Mouse (Mus musculus) liver, embryonic 15.5 days (tissue): ENCODE data around the gene Bcar3. TPM values are rescaled to one million over a fixed set of nuclear protein-coding genes. Genes with fewer than 3 reads are reported as not detected.
A peak's percentile ranks its signal among the peaks of the same experiment; 100 is the strongest.

Experiments
- ATAC-seq: fragments of 200-750 bp; cut with Nextera tagmentation; 2 replicates; pipeline ENCODE4 v1.8.0; 2017; ENCODE audit warnings: moderate number of reproducible peaks, mild to moderate bottlenecking, moderate library complexity; ENCODE audit not compliant: insufficient read depth
- H3K27ac ChIP-seq: fragments of 300-500 bp; sonication (generic); replicated peaks from 2 replicates; pipeline ENCODE4 v1.5.1; 2015; ENCODE audit warnings: mild to moderate bottlenecking, inconsistent platforms
- H3K27me3 ChIP-seq: fragments of 300-500 bp; sonication (generic); 2 replicates; pipeline ENCODE4 v1.6.1; 2015; ENCODE audit warnings: mild to moderate bottlenecking, inconsistent platforms
- H3K36me3 ChIP-seq: fragments of 300-500 bp; sonication (generic); replicated peaks from 2 replicates; pipeline ENCODE4 v1.6.1; 2015; ENCODE audit warnings: moderate library complexity, mild to moderate bottlenecking, inconsistent platforms
- H3K4me1 ChIP-seq: fragments of 300-500 bp; sonication (generic); replicated peaks from 2 replicates; pipeline ENCODE4 v1.6.1; 2015; ENCODE audit warnings: inconsistent platforms
- H3K4me2 ChIP-seq: fragments of 300-500 bp; sonication (generic); 2 replicates; pipeline ENCODE4 v1.6.1; 2015; ENCODE audit warnings: moderate library complexity, mild to moderate bottlenecking, inconsistent platforms
- H3K4me3 ChIP-seq: fragments of 300-500 bp; sonication (generic); replicated peaks from 2 replicates; pipeline ENCODE4 v1.5.1; 2015; ENCODE audit warnings: mild to moderate bottlenecking, inconsistent platforms
- H3K9ac ChIP-seq: fragments of 300-500 bp; sonication (generic); 2 replicates; pipeline ENCODE4 v1.6.1; 2015; ENCODE audit warnings: moderate library complexity, mild to moderate bottlenecking, inconsistent platforms
- H3K9me3 ChIP-seq: fragments of 300-500 bp; sonication (generic); replicated peaks from 2 replicates; pipeline ENCODE4 v1.6.1; 2016; ENCODE audit warnings: inconsistent platforms
- WGBS: fragments of 180-500 bp; shearing (Covaris S2); methylation state at CpG from one replicate; pipeline ENCODE4 v1.1.7; 2015; ENCODE audit warnings: mixed read lengths; ENCODE audit not compliant: insufficient replicate concordance; 5-methylcytosine and 5-hydroxymethylcytosine counted together
- polyA plus RNA-seq: library from polyadenylated mRNA; unstranded; fragments of >200 nt; fragmentation: Nextera tagmentation; extraction: Ambion mirVana; gene quantifications from 2 replicates; pipeline ENCODE4 v1.2.1, GENCODE M21; 2015

Gene Bcar3
- polyA plus RNA-seq, 1 experiment from 2014 or later = 5.2 TPM

- Histone ChIP-seq H3K9me3 (no peaks in the 10 kb centered on the region), H3K4me2 (0 out of 2 replicates have a peak overlapping the region, but pooled peaks have one; percentile 8), H3K4me1 (peaks cover 10% of the 10 kb centered on the region; the same call in 1 of the 2 replicates), H3K4me3 (no peak overlapping the region), H3K27ac (no peak overlapping the region), H3K27me3 (no peaks in the 10 kb centered on the region), H3K9ac (no peak overlapping the region), H3K36me3 (no peaks in the 10 kb centered on the region)
- ATAC-seq = no peak
- 29% methylated on average over 11 of the region's 11 CpGs for WGBS
Observed at GRCm38 (mm10) chr3:122316621-122317020, 22.7 kb downstream of the Bcar3 start.

- Histone ChIP-seq H3K4me3 (no peak overlapping the region), H3K9me3 (no peaks in the 10 kb centered on the region), H3K4me1 (peaks cover 10% of the 10 kb centered on the region; the same call in 1 of the 2 replicates), H3K4me2 (no peak overlapping the region), H3K9ac (no peak overlapping the region), H3K27ac (no peak overlapping the region), H3K36me3 (no peaks in the 10 kb centered on the region), H3K27me3 (no peaks in the 10 kb centered on the region)
- ATAC-seq = no peak
- 78% methylated on average over 6 of the region's 6 CpGs for WGBS
Observed at GRCm38 (mm10) chr3:122317339-122317738, 23.4 kb downstream of the Bcar3 start.

GRCm38 (mm10) chr3:122322226-122322625 is 28.3 kb downstream of the Bcar3 start:
- Histone ChIP-seq H3K27me3 (no peaks in the 10 kb centered on the region), H3K4me3 (no peak overlapping the region), H3K36me3 (no peaks in the 10 kb centered on the region), H3K4me2 (no peak overlapping the region), H3K9ac (no peak overlapping the region), H3K9me3 (no peaks in the 10 kb centered on the region), H3K27ac (no peak overlapping the region), H3K4me1 (no peaks in the 10 kb centered on the region)
- no peak for ATAC-seq
- 39% methylated on average over 9 of the region's 9 CpGs for WGBS

GRCm38 (mm10) chr3:122323841-122324240 is 29.9 kb downstream of the Bcar3 start:
- Histone ChIP-seq H3K27ac (no peak overlapping the region), H3K4me1 (no peaks in the 10 kb centered on the region), H3K4me3 (no peak overlapping the region), H3K9ac (no peak overlapping the region), H3K27me3 (no peaks in the 10 kb centered on the region), H3K36me3 (no peaks in the 10 kb centered on the region), H3K9me3 (no peaks in the 10 kb centered on the region), H3K4me2 (no peak overlapping the region)
- no peak for ATAC-seq
- 52% methylated on average over 6 of the region's 6 CpGs for WGBS

GRCm38 (mm10) chr3:122324528-122324927 is 30.6 kb downstream of the Bcar3 start:
- Histone ChIP-seq H3K27me3 (no peaks in the 10 kb centered on the region), H3K27ac (no peak overlapping the region), H3K9me3 (no peaks in the 10 kb centered on the region), H3K9ac (no peak overlapping the region), H3K36me3 (no peaks in the 10 kb centered on the region), H3K4me1 (no peaks in the 10 kb centered on the region), H3K4me2 (no peak overlapping the region), H3K4me3 (no peak overlapping the region)
- no peak for ATAC-seq
- WGBS = 70% methylated on average over 3 of the region's 3 CpGs

GRCm38 (mm10) chr3:122330484-122330883 is 36.5 kb downstream of the Bcar3 start:
- no peak overlapping the region for H3K9ac ChIP-seq
- no peak for ATAC-seq
- no peak overlapping the region for H3K4me2 ChIP-seq
- no peaks in the 10 kb centered on the region for H3K36me3 ChIP-seq
- H3K27ac ChIP-seq = no peak overlapping the region
- H3K4me1 ChIP-seq = no peaks in the 10 kb centered on the region
- WGBS = 63% methylated on average over 12 of the region's 12 CpGs
- no peak overlapping the region for H3K4me3 ChIP-seq
- H3K9me3 ChIP-seq = no peaks in the 10 kb centered on the region
- no peaks in the 10 kb centered on the region for H3K27me3 ChIP-seq

GRCm38 (mm10) chr3:122333493-122333892 is 39.6 kb downstream of the Bcar3 start:
- Histone ChIP-seq H3K4me1 (0 out of 2 replicates have a peak, but pooled peaks cover under 1% of the 10 kb centered on the region), H3K4me3 (no peak overlapping the region), H3K9ac (no peak overlapping the region), H3K36me3 (no peaks in the 10 kb centered on the region), H3K9me3 (no peaks in the 10 kb centered on the region), H3K27ac (no peak overlapping the region), H3K27me3 (no peaks in the 10 kb centered on the region), H3K4me2 (no peak overlapping the region)
- 51% methylated on average over 4 of the region's 4 CpGs for WGBS
- ATAC-seq = no peak

GRCm38 (mm10) chr3:122333902-122334301 is 40.0 kb downstream of the Bcar3 start:
- Histone ChIP-seq H3K4me2 (no peak overlapping the region), H3K36me3 (no peaks in the 10 kb centered on the region), H3K4me3 (no peak overlapping the region), H3K9ac (no peak overlapping the region), H3K27me3 (no peaks in the 10 kb centered on the region), H3K4me1 (0 out of 2 replicates have a peak, but pooled peaks cover 3% of the 10 kb centered on the region), H3K27ac (no peak overlapping the region), H3K9me3 (no peaks in the 10 kb centered on the region)
- ATAC-seq = no peak
- 33% methylated on average over 7 of the region's 7 CpGs for WGBS

- no peaks in the 10 kb centered on the region for H3K36me3 ChIP-seq
- no peak overlapping the region for H3K4me3 ChIP-seq
- no peak overlapping the region for H3K9ac ChIP-seq
- no peaks in the 10 kb centered on the region for H3K9me3 ChIP-seq
- H3K4me2 ChIP-seq = no peak overlapping the region
- WGBS = 8% methylated on average over 7 of the region's 7 CpGs
- no peak for ATAC-seq
- no peak overlapping the region for H3K27ac ChIP-seq
- H3K27me3 ChIP-seq = no peaks in the 10 kb centered on the region
- 0 out of 2 replicates have a peak, but pooled peaks cover 3% of the 10 kb centered on the region for H3K4me1 ChIP-seq
Observed at GRCm38 (mm10) chr3:122334375-122334774, 40.4 kb downstream of the Bcar3 start.

GRCm38 (mm10) chr3:122336030-122336429 is 42.1 kb downstream of the Bcar3 start:
- Histone ChIP-seq H3K4me3 (no peak overlapping the region), H3K27ac (no peak overlapping the region), H3K9ac (no peak overlapping the region), H3K4me2 (no peak overlapping the region), H3K27me3 (no peaks in the 10 kb centered on the region), H3K36me3 (no peaks in the 10 kb centered on the region), H3K9me3 (no peaks in the 10 kb centered on the region), H3K4me1 (0 out of 2 replicates have a peak, but pooled peaks cover 9% of the 10 kb centered on the region)
- no peak for ATAC-seq
- 60% methylated on average over 4 of the region's 4 CpGs for WGBS

- H3K27ac ChIP-seq = no peak overlapping the region
- H3K4me2 ChIP-seq = no peak overlapping the region
- 0 out of 2 replicates have a peak, but pooled peaks cover 9% of the 10 kb centered on the region for H3K4me1 ChIP-seq
- 51% methylated on average over 5 of the region's 5 CpGs for WGBS
- H3K9me3 ChIP-seq = no peaks in the 10 kb centered on the region
- H3K9ac ChIP-seq = no peak overlapping the region
- H3K4me3 ChIP-seq = no peak overlapping the region
- H3K27me3 ChIP-seq = no peaks in the 10 kb centered on the region
- no peak for ATAC-seq
- H3K36me3 ChIP-seq = no peaks in the 10 kb centered on the region
Observed at GRCm38 (mm10) chr3:122337992-122338391, 44.1 kb downstream of the Bcar3 start.

GRCm38 (mm10) chr3:122338897-122339296 is 45.0 kb downstream of the Bcar3 start:
- 73% methylated on average over 7 of the region's 7 CpGs for WGBS
- H3K9me3 ChIP-seq = no peaks in the 10 kb centered on the region
- no peak overlapping the region for H3K9ac ChIP-seq
- no peak overlapping the region for H3K4me2 ChIP-seq
- H3K4me1 ChIP-seq = 0 out of 2 replicates have a peak, but pooled peaks cover 9% of the 10 kb centered on the region
- 0 out of 2 replicates have a peak, but pooled peaks have one; percentile 51 for ATAC-seq
- H3K27me3 ChIP-seq = no peaks in the 10 kb centered on the region
- H3K36me3 ChIP-seq = no peaks in the 10 kb centered on the region
- H3K27ac ChIP-seq = no peak overlapping the region
- H3K4me3 ChIP-seq = no peak overlapping the region
